Comparison of ENCODE assay signal across 6 mouse cellular contexts in genomic region chr17:21438806-21439400, GRCm38 (mm10). TPM values are rescaled to one million over a fixed set of nuclear protein-coding genes. Genes with fewer than 3 reads are reported as not detected.
DNase-seq lines count a peak whose midpoint lies in the region; TF ChIP-seq lines count a peak whose summit lies in the region.
"Not testable (repeated sequence)": the region's sequence is repeated elsewhere in the genome, so short reads cannot be mapped to it uniquely, and the experiment has no call there.

No protein-coding gene starts in this region.

- TF ChIP-seq EP300 in ES-Bruce4 (IDR thresholded peaks at IDR 0.05; ENCODE audit: insufficient read depth, low read depth, low read length), result not testable (repeated sequence)

- not testable (repeated sequence) for H3K36me3 ChIP-seq in ES-Bruce4 (ENCODE audit: control insufficient read depth, insufficient read depth, low read length, poor library complexity, severe bottlenecking)

- H3K4me3 ChIP-seq in ES-Bruce4 (ENCODE audit: low read depth, low read length), result not testable (repeated sequence)

- TF ChIP-seq CTCF in ES-Bruce4 (IDR thresholded peaks at IDR 0.05; ENCODE audit: low read depth, low read length), result not testable (repeated sequence)

- H3K27ac ChIP-seq in ES-Bruce4 (ENCODE audit: insufficient read depth, low read length), result peak overlapping the region; percentile 78

- not testable (repeated sequence) for TF ChIP-seq POLR2A in ES-Bruce4 (IDR thresholded peaks at IDR 0.05; ENCODE audit: insufficient read depth, low read length)

- H3K9me3 ChIP-seq in ES-Bruce4 (replicated peaks; ENCODE audit: control insufficient read depth, insufficient read depth, low read length, poor library complexity, severe bottlenecking), result not testable (repeated sequence)

- DNase-seq in NIH3T3 (ENCODE audit: low read depth) (peak; percentile 67), liver (peak; percentile 3)
- DNase-seq in adrenal gland, postnatal 10 days, result peak; percentile 4
- DNase-seq in fibroblast of lung, adult 2 months (ENCODE audit: low read depth), result peak; percentile 26
- peak; percentile 11 for DNase-seq in urinary bladder, postnatal 14 days (ENCODE audit: low spot score)

- not testable (repeated sequence) for H3K4me1 ChIP-seq in ES-Bruce4 (ENCODE audit: control insufficient read depth, insufficient read depth, low read length)

- not testable (repeated sequence) for H3K27me3 ChIP-seq in ES-Bruce4 (ENCODE audit: control insufficient read depth, insufficient read depth, low read length, poor library complexity, severe bottlenecking)

- not testable (repeated sequence) for H3K9ac ChIP-seq in ES-Bruce4 (ENCODE audit: low read depth, poor library complexity, severe bottlenecking)

RNA-seq across cellular contexts. Expression of gene Zfp51, which starts 11.3 kb away (rescaled TPM):
- 14.5 and 18.2 TPM in 2 replicates for polyA plus RNA-seq in ES-Bruce4 (2011; ENCODE audit: insufficient read depth, insufficient read length, low read depth, missing spikeins)
- total RNA-seq in adrenal gland, postnatal 10 days (2021), result 1 to 10 TPM; 6.8 to 7.0 TPM

RNA-seq across cellular contexts. Expression of gene Zfp54, which starts 15.9 kb away (rescaled TPM):
- polyA plus RNA-seq in ES-Bruce4 (2011; ENCODE audit: insufficient read depth, insufficient read length, low read depth, missing spikeins), result 4.2 and 4.7 TPM in 2 replicates
- 1 to 10 TPM; 1.5 to 2.2 TPM for total RNA-seq in adrenal gland, postnatal 10 days (2021)

RNA-seq across cellular contexts. Expression of gene Zfp53, which starts 49.9 kb away (rescaled TPM):
- 9.5 and 9.7 TPM in 2 replicates for polyA plus RNA-seq in ES-Bruce4 (2011; ENCODE audit: insufficient read depth, insufficient read length, low read depth, missing spikeins)
- total RNA-seq in adrenal gland, postnatal 10 days (2021), result 1 to 10 TPM; 4.1 to 6.3 TPM

RNA-seq across cellular contexts. Expression of gene Zfp677, which starts 55.4 kb away (rescaled TPM):
- polyA plus RNA-seq in ES-Bruce4 (2011; ENCODE audit: insufficient read depth, insufficient read length, low read depth, missing spikeins), result 7.7 and 8.4 TPM in 2 replicates
- 1 to 10 TPM; 2.6 to 3.6 TPM for total RNA-seq in adrenal gland, postnatal 10 days (2021)

Comparison
In these comparisons a context has a peak if more than half of its experiments do, and no peak if none do; other contexts are left out.
1. DNase-seq: peak in every context shown above with its lines; median percentile 67 in NIH3T3; 26 in fibroblast of lung, adult 2 months; 11 in urinary bladder, postnatal 14 days; 4 in adrenal gland, postnatal 10 days; 3 in liver.